Mouse (Mus musculus): ENCODE measurements around the gene Nup210l. TPM values are rescaled to one million over a fixed set of nuclear protein-coding genes. Genes with fewer than 3 reads are reported as not detected.
"Not testable (repeated sequence)": the region's sequence is repeated elsewhere in the genome, so short reads cannot be mapped to it uniquely, and the experiment has no call there.

The Nup210l gene
- total RNA-seq, 2 experiments from 2014 or later = 0.27 to 0.46 TPM

- intact Hi-C loops (cut with DNase I) = no loop called here
- peak in 1 of 2 experiments; percentile 32 for DNase-seq (ENCODE audit: low spot score in 2 of 2)
These were observed 144.8 kb downstream of the Nup210l start for GRCm38 (mm10) chr3:90248746-90249100.

GRCm38 (mm10) chr3:90250791-90251190, 146.9 kb downstream of the Nup210l start:
- no peak for DNase-seq (ENCODE audit: low spot score in 2 of 2)
- intact Hi-C loops (cut with DNase I) = no loop called here

GRCm38 (mm10) chr3:90251731-90252226, 147.8 kb downstream of the Nup210l start:
- peak in 1 of 2 experiments; percentile 46 for DNase-seq (ENCODE audit: low spot score in 2 of 2)
- intact Hi-C loops (cut with DNase I) = not testable (repeated sequence)

DNA sequence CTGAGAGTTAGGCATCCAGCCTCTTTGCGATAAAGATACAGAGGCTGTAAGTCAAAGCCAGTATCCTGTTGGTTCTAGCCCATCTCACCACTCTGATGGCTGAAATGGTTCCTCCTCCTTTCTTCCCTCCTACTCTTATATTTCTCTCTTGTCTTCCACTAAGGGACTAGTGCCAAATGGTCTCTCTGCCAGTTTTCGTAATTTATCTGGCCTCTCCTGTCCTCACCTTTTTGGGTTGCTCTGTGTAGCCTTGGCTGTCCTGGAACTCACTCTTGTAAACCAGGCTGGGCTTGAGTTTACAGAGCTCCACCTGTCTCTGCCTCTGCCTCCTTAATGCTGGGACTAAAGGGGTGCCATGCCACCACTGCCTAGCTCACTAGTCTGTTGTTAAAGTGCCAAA, 148.7 kb downstream of the Nup210l start:
- DNase-seq (ENCODE audit: low spot score in 2 of 2); intact Hi-C loops (cut with DNase I): not testable (repeated sequence)

- intact Hi-C loops (cut with DNase I); DNase-seq (ENCODE audit: low spot score in 2 of 2): not testable (repeated sequence)
These were observed 149.2 kb downstream of the Nup210l start for GRCm38 (mm10) chr3:90253174-90253573.

DNA sequence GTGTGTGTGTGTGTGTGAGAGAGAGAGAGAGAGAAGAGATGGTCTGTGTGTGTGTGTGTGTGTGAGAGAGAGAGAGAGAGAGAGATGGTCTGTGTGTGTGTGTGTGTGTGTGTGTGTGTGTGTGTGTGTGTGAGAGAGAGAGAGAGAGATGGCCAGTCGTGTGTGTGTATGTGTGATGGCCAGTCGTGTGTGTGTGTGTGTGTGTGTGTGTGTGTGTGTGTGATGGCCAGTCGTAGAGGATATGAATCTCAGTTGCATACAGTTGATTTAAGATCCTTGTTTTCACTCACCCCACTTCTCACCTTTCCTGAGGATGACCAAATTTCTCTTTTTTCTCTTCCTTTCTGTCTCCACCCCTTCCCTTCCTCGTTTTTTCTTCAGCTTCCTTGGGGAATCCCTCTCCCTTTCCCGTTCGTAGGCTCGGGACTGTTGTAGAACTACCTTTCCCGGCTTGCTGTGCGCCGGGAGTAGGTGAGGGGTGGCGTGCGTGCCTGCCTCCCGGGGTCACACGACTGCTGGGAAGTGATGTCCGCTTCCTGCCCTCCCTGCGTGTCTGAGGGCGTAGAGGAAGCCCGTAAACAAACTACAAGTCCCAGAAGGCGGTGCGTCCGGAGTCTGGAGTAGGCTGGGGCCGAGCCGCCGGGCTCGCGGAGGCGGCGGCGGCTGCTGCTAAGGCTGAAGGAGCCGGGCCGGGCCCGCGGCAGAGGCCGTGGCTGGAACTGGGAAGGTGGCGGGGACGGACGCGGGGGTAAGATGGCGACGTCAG, 149.9 kb downstream of the Nup210l start, which contains the start of gene Crtc2:
TSS of gene Crtc2 (plus strand) at position 511 of the 766 bp plus-strand sequence.
- peak; percentile 97 to 99 for DNase-seq (ENCODE audit: low spot score in 2 of 2)
- intact Hi-C loops (cut with DNase I) = no loop called here

GRCm38 (mm10) chr3:90254419-90255193, 150.7 kb downstream of the Nup210l start:
- intact Hi-C loops (cut with DNase I) = no loop called here
- no peak for DNase-seq (ENCODE audit: low spot score in 2 of 2)

DNA sequence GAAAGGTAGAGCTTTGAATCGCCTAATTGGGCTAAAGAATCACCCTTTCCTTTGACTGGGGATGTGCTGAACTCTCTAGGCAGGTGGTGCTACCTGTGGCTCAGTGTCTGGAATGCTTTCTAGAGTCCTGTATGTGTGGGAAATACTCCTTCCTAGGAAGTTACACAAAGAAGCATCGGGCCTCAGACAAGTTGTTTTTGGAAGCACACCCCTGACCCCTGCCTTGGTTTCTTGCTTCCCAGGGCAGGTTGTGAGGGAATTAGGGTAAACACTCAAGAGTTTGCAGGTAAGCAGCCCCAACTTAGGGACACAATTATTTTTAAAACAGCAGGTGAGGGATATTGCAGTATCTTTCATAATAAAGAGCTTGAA, 151.2 kb downstream of the Nup210l start:
- intact Hi-C loops (cut with DNase I) = no loop called here
- no peak for DNase-seq (ENCODE audit: low spot score in 2 of 2)

DNA sequence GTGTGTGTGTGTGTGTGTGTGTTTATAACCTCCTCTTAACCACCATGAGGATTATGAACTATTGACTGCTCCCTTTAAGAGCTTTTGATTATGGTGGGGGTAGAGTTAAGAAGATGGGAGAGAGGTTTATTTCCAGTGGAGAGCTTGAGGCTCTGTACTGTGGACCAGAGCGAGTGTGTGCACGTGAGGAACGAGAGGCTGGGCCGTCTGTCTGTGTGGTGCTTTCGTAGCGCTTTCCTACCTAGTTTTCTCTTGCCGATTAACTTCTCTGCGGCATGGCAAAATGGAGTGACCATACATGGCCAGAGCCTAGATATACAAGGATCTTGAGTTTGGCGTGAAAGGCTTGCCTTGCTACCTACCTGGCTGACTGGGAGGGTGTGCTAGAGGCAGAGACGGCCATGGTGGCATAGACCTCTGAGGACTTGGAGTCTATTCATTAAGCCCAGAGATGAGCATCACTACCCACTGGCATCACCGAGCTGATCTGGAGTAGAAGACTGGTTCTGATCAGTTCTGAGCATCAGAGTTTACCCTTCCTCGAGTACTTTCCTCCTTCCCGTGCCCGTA, 151.9 kb downstream of the Nup210l start:
- intact Hi-C loops (cut with DNase I) = no loop called here
- no peak for DNase-seq (ENCODE audit: low spot score in 2 of 2)

DNA sequence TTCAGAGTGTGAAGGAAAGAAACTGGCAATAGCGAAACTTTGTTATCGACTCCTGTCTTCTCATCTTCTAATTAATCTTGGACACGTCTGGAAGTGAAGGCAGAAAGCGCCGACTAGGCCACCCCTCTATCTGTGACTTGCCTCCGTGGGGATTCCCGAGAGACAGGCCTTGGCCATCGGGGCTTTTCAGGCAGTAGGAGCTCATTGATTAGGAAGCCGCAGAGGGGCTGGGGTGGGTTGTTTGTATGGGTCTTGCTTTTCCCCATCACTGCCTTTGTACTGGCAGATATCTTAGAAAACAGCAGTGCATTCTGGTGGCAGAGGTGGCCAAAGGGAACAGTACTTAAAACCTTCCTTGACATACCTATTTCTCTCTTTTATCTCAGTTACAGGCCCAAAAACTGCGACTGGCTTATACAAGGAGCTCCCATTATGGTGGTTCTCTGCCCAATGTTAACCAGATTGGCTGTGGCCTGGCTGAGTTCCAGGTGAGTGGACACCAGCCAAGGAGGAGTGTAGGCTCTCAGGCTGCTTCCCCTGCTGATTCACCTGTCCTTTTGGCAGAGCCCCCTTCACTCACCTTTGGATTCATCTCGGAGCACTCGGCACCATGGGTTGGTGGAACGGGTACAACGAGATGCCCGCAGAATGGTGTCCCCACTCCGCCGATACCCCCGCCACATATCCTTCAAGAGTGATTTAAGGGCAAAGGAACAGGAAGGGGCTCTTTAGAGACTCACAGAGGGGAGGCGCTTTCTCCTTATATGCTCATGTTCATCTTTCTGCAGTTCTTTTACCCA, 153.0 kb downstream of the Nup210l start:
- DNase-seq (ENCODE audit: low spot score in 2 of 2) = no peak
- intact Hi-C loops (cut with DNase I) = no loop called here

DNA sequence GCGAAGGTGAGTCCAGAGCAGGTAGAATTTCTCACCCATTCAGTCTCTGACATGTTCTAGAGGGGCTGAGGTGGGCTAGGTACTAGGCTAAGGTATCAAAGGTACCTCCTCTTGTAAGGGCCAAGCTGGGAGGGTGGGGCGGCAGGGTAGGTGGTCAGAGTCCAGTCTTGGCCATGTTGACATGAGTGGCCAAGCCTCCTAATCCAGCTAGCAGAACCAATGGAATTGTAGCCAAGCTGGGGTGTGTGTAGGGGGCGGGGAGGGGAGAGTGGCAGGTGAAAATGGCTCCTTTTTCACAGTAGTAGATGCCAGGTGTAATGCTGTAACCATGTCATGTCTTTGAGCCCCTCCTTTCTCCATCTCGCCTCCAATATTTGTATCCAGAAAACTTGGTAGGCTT, 154.6 kb downstream of the Nup210l start:
- intact Hi-C loops (cut with DNase I) = no loop called here

More for the DNA sequence above, 154.6 kb downstream of the Nup210l start:
- DNase-seq (ENCODE audit: low spot score in 2 of 2) = no peak

Small RNAs within 50 kb of the gene (microRNA-seq; reads per million reads assigned to microRNA genes)
- gene Mir190b = 5.4 to 6.9 reads per million in 2 experiments

Other genes with a start within 250 kb of the Nup210l start
- 1 to 10 TPM; 4.7 to 5.0 TPM for gene Il6ra, start 190.9 kb upstream of the Nup210l start, total RNA-seq (2021)
- gene Atp8b2, start 140.6 kb upstream of the Nup210l start, total RNA-seq (2021) = 100 to 1,000 TPM in 1 of 2 experiments, 10 to 100 TPM in 1; 93.5 to 110 TPM
- 100 to 1,000 TPM in 1 of 2 experiments, 10 to 100 TPM in 1; 99.7 to 104 TPM for gene Hax1, start 105.4 kb upstream of the Nup210l start, total RNA-seq (2021)
- 10 to 100 TPM; 84.3 to 87.2 TPM for gene 4933434E20Rik, start 52.5 kb upstream of the Nup210l start, total RNA-seq (2021)
- gene Ubap2l, start 51.5 kb upstream of the Nup210l start, total RNA-seq (2021) = 100 to 1,000 TPM; 182 to 205 TPM
- 100 to 1,000 TPM; 190 to 191 TPM for gene Tpm3, start 31.5 kb upstream of the Nup210l start, total RNA-seq (2021)
- 100 to 1,000 TPM; 768 to 783 TPM for gene Rps27, start 109.5 kb downstream of the Nup210l start, total RNA-seq (2021)
- 1 to 10 TPM; 6.0 to 8.0 TPM for gene Rab13, start 109.6 kb downstream of the Nup210l start, total RNA-seq (2021)
- gene Jtb, start 127.5 kb downstream of the Nup210l start, total RNA-seq (2021) = 10 to 100 TPM; 43.2 to 44.7 TPM
- gene Creb3l4, start 139.4 kb downstream of the Nup210l start, total RNA-seq (2021) = not detected
- 10 to 100 TPM; 47.7 to 48.8 TPM for gene Slc39a1, start 144.0 kb downstream of the Nup210l start, total RNA-seq (2021)
- 10 to 100 TPM; 25.8 to 30.7 TPM for gene Crtc2, start 150.0 kb downstream of the Nup210l start, total RNA-seq (2021)
- gene Dennd4b, start 161.1 kb downstream of the Nup210l start, total RNA-seq (2021) = 10 to 100 TPM; 30.5 to 33.4 TPM
- gene Gatad2b, start 189.0 kb downstream of the Nup210l start, total RNA-seq (2021) = 10 to 100 TPM; 88.3 to 97.4 TPM